Mouse (Mus musculus): ENCODE data around the gene Prkce.

The Prkce gene

DNA sequence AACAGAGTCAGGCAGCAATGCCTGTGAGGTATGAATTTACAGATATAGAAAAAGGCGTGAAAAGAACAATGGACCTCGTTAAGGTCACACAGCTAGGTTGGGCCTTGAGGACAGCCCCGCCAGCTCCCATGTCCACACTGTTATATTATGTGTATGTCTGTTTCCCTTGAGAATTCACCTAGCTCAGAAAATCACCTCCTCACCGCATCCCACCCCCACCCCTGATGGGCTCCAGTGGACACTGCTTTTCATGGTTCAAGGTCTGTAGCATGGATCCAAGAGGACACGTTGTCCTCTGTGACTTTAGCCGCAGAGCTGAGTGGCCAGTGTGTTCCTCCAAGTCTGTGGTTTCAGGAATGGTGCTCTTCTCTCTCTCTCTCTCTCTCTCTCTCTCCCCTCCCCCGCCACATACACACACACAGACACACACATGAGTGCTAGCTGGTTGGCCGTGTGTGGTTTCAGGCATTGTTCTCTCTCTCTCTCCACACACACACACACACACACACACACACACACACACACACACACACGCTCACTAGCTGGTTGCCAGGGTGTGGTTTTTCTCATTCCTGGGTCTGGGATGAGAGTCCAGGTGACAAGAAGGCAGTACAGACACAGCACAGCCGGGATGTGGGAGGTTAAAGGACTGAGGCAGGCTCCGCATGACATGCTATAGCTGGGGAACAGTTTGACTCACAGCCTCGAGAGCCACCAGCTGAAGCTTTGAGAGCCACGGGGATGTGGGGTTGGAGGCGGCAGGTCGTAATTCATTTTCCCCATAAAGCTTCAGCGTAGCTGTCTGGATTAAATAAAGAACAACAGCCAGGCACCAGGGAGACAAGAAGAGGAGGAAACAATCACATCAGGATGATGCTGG is 162.7 kb downstream of the Prkce start:
- peak in 1 of 2 experiments; percentile 46 for DNase-seq (ENCODE audit: low spot score in 2 of 2)

DNA sequence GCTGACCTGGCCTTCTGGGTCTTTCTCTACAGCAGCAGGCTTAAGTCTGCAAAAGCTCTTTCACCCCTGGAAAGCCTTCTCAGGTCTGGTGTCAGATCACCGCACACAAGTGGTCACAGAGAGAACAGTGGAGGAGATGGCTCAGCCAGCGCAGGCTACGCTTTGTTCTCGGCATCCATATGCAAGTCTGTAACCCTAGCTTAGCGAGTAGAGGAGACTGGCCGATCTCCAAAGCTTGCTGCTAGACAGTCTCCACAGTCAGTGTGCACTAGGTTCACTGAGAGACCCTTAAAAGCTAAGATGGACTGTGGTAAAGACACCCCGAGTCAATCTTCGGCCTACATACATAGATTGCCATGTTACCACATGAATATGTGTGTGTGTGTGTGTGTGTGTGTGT is 164.2 kb downstream of the Prkce start:
- DNase-seq (ENCODE audit: low spot score in 2 of 2), result no peak

DNA sequence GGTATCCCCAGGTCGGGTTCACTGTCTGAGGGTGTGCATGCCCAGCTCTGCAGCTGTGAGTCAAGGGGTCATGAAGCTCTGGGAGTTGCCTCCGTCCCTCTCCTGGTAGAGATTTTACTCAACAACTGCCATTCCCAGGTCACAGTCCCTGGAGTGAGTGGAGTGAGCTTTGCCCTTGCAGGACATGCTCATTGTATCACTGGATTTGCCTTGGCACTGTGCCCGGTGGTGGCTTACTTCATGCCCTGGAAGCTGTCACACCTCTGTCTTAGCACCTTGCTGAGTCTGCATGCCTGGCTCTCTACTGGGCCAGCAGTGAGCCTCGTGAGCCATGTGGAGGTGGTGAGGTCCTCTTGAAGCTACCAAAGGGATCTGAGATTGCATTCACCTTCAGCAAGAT is 167.4 kb downstream of the Prkce start:
- no peak for DNase-seq (ENCODE audit: low spot score in 2 of 2)

DNA sequence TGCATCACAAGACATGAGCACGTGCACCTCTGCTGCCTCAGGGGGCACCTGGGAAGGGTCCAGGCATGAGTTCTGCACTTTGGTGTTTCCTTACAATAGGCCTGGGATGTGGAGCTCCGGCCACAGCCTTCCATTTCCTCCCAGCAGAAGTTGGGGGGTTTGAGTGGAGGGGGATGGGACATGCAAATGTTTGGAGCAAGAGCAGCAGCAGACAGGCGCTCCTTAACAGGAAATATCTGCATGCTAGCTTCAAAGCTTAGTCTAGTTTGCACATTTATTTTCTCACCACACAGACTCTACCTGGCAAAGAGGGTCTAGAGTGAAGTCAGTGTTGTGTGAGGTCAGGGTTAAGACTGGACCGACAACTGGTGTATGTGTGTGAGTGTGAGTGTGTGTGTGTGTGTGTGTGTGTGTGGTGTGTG is 169.1 kb downstream of the Prkce start:
- no peak for DNase-seq (ENCODE audit: low spot score in 2 of 2)

DNA sequence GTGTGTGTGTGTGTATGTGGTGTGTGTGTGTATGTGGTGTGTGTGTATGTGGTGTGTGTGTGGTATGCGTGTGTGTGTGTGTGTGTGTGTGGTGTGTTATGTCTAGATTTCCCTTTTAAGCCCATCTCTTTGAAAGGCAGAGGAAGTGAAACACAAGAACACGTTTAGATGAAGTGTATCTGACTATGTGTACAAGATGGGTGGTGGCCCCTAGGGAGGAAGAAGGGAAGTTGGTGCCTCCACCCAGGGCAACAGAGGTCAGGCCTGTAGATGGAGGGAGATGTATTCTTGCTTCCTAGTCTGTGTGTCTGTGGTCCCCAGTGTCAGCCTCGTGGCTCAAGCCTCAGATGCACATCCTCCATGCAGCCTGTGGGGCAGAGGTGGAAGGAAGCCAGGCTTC is 169.5 kb downstream of the Prkce start:
- DNase-seq (ENCODE audit: low spot score in 2 of 2), result no peak

DNA sequence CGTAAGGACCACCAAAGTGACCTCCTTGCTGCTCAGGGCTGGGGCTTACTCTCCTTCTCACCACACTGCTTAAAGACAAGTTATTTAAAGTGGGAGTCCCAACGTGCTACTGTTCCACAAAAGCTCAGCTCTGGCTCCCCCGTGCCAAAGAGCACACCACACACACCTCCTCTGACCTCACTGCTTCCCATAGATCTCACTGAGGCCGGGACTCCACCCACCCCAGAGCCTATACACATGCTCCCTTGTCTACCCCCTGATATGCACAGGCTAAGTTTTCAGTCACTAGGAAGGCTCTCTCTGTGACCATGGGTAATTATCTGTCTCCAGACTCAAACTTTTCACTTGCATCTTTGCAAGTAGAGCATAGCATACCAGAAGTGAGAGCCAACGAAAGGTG is 170.7 kb downstream of the Prkce start:
- DNase-seq (ENCODE audit: low spot score in 2 of 2), result no peak

DNA sequence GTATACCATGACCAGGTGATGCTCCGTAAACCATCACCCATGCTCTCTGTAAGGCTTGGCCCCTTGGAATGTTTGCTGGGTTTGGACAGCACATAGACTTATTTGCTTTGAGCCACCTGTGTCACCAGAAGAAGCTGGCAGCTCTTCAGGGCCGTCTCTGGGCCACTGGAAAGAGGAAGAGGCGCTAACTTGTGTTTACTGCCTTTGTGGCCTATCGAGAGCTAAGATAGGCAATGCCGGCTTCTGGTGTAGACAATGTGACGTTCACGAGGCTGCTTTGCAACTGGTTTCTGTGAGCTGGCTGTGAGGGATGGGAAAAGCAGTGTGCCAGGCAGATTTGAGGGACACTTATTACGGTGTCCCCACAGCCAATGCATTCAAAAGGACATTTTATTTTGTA is 176.4 kb downstream of the Prkce start:
- DNase-seq (ENCODE audit: low spot score in 2 of 2), result no peak

DNA sequence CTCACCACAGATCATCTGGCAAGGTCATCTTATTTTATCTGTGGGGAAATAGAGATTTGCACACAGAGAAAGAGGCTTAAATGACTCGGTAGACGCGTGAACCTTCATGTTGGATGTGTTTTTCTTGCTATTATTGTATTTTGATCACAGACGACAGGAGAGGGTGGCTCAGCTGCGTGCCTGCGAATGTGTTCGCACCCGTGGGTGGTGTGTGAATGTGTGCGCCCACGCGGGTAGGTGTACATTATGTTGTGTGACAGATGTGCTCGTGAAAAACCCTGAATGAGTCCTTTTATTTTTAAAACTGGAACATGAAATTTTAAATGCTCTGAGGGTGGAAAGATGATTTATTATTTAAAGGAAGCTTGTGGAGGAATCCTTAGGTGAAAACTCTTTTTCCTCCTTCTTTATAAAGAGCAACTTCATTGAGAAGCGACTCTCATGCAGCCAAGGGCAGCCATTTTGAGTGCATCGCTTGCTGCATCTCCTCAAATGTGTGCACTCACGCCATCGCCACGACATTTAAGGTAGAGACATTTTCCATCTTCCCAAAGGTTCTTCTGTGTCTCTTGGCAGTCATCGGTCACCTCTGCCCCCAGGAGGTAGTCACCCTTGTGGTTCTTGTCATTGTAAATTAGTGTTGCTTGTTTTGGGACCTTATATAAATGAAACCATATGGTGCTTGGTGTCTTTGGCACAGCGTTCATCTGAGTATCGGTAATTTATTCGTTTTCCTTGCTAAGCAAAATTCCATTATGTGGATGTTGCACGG is 177.8 kb downstream of the Prkce start:
- peak; percentile 93 to 95 for DNase-seq (ENCODE audit: low spot score in 2 of 2)

DNA sequence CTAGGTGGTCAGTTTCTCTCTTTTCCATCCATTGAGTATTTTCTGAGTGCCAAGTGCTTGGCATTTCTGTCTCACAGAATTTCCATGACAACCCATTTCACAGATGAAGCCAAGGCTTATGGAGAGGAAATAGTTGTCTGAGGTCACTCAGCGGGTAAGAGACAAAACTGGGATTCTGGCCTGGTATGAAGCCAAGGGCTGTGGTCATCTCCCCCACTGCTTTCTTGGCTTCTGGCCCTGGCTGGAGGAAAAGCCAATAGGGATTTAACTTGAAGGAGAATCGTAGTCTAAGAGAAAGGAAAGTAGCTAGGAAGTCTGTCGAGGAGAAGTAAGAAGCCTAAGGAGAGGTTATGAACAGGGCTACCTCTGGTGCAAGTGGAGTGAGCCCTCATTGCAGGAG is 182.7 kb downstream of the Prkce start:
- no peak for DNase-seq (ENCODE audit: low spot score in 2 of 2)

DNA sequence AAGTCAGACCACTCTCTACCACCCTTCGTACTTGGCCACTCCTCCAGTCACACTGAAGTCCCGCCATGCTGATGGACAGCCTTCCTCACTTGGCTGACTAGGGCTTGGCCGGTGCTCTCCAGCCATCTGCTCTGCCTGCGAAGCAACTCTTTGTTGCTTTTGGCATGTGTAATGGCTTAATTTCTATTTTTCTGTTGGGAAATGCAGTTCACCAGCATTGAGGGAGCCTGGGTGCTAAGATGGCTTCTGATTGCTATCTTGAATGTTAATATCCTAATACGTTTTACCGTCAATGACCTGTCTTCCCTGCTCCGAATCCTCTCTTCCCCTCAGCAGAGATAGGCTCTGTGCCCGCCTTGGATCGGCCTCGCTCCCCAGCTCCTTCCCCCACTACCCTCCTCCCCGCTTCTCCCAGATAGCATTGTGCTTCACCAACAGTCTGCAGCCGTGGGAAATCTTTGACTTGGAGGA is 183.2 kb downstream of the Prkce start:
- no peak for DNase-seq (ENCODE audit: low spot score in 2 of 2)

DNA sequence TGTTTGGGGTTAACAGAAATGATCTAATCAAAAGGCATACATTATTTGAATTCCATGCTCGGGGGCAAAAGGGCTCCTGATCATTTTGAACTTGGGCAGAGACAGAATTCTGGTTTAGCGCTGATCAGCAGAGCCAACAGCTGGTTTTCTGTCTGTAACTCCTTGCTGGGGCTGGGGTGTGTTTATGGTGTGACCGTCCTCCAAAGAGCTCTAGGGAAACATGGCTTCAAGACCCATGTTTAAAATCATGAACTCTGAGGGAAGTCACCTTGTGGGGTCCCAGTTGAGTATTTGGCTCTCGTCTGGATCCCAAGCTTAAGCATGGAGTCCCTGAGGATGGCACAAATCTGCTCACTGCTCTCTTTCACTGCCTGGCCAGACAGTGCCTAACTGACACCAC is 183.7 kb downstream of the Prkce start:
- no peak for DNase-seq (ENCODE audit: low spot score in 2 of 2)

DNA sequence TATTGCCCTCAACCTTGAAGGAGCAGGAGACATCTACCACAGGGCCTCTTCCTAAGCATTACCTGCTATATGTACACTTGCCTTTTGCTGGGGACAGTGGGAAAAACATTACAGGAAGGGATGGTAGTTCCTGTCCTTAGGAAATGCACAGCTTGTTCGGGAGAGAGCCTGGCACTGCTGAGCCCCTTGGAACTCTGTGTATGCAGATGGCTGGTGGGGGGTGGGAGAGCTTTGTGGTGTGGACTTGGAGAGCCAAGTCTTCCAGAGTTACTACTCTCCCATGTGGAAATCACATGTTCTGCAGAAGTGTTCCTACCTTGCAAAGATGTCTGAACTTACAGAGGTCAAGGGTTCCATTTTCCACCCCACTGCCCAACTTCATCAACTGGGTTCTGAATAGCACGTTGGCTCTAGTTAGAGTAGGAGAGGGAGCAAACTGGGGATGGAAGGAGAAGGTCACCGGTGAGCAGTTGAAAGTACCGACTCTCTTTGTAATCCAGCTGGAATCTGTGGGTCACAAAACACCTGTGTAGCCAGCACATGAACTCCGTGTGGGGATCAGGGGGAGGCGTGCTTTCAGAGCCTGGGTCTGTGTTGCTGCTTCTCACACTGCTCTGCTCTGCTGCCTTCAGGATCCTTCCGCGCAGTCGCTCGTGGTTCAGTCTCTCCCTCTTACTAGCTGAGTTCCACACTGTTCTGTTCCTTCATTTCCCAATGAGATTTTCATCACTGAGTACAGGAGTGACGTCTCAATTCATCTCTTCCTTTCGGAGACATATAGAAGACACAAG is 184.9 kb downstream of the Prkce start:
- no peak for DNase-seq (ENCODE audit: low spot score in 2 of 2)

DNA sequence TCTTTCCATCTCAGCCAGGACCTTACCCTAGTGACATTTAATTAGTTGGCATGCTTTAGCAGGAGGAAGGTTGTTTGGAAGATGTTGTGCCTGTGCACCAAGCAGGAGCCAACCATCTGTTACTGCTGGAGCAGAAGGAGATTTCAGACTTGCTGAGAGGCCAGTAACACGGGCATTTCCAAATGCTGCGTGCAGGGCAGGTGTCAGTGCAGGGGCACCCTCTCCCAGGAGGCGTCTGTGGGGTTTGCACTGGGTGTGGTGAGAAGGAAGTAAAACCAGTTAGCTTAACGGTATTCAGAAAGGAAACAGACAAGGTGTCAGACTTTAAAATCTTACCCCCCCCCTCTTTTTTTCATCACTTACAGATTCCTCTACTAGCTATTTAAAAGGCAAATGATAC is 186.1 kb downstream of the Prkce start:
- no peak for DNase-seq (ENCODE audit: low spot score in 2 of 2)

DNA sequence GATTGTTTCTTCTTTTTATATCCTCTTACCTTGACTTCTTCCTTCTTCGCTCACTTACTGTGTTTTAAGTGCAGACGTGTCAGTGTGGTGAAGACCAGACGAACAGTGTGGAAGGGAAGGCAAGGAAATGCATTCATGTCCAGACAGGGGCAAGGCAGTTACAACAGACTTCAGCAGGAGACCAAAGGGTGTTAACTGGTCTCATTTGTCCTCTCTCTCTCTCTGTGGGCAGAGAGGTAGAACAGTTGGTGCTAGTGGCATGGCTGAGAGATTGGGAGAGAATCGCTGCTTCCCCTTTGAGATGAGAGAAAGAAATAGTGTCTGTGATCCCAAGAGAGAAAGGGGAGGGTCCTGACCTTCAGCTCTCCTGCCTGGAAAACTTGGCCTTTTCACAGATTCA is 186.5 kb downstream of the Prkce start:
- DNase-seq (ENCODE audit: low spot score in 2 of 2), result no peak

DNA sequence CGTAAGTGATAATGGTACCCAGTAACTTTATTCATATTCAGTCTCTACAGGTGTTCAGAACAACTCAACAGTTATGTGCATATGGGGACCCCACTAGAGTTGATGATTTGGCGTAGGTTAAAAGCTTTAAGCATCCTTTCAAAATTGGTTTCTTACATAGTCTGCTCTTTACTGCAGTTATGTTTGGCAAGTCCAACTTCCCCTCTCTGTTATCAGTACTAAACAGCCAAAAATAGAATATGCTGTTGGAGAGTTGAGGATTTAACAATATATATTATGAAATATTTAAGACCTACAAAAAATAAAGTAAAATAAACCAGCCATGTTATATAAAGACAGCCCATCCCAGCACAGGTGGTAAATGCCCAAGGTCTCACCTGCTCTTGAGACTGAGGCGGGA is 187.3 kb downstream of the Prkce start:
- no peak for DNase-seq (ENCODE audit: low spot score in 2 of 2)

DNA sequence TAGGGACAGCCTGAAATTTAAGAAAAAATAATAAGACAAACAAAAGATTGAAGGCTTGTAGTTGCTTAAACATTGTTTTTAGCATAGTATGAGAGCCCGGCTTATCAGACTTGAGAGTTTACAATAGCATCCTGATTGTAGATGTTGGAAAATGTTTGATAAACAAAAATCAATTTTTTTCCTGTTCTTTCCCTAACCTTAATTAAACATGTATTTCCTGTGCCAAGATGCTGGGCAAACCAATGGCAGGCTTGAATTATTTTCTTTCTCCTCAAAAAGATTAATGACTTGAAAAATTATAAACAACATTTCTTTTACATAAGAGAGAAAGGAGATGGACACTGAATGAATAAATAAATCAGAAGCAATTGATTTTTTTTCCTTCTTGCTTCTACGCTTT is 187.7 kb downstream of the Prkce start:
- no peak for DNase-seq (ENCODE audit: low spot score in 2 of 2)

DNA sequence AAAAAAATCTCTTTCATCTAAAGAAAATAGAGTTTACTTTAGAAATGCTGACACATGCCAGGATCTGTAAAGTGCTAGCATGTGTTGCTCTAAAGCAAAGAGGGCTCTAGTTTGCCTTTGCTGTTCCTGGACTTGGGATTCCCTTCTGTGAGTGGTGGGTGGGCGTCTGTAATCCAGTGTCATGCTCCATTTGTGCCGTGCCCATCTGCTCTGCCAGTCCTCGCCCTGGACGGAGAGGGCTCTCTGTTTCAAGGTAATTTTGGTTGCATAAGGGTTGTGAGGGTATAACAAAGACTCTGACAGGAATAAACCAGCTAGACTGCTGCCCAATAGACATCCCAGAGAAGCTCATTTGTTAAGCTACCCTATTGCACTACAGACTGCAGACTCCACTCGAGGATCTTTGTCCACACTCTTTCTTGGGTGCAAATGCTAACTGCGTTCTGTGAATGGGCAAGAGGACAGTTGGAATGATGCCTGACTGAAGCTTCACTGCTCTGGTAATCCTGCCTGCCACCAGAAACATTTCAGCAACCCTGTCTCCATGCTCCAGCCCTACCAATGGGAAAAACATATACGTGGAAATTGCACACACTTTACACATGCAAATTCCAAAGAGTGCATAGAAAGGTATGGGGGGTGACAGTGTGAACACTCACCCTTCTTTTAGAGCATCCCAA is 188.3 kb downstream of the Prkce start:
- DNase-seq (ENCODE audit: low spot score in 2 of 2), result no peak

DNA sequence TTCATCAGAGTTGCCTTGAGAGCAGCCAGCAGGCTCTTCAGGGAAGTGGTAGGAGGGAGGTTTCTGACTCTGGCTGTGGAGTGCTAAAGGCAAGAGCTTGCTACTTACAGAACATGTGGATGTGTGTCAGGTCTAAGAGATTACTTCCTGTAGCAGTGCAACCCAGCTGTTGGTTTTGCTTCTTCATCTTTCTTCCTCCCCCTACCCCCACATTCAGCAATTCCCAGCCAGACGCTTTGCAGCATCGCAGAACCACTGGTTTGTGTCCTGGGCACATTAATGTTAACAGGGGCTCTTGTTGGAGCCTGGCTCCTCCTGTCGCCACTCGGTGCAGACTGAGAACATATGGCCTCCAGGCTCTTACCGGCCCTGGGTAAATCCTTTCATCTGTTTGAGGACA is 190.8 kb downstream of the Prkce start:
- DNase-seq (ENCODE audit: low spot score in 2 of 2), result no peak

DNA sequence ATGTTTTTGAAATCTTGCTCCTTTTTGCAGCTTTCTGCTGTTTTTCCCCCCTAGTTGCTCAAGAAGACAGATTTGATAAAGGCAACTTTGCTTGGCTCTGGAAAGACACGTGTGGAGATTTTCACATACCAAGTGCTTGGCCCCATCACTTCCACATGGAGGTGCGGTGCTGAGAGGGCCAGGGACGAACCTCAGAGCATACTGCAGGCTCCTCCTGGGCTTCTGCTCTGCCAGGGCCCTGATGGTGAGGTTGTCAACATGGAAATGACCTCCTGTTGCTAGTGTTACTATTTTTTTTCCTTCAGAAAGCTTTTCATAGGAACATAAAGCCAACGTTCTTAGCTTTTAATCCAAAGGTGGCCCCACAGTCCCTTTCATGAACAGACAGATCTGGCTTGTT is 191.3 kb downstream of the Prkce start:
- no peak for DNase-seq (ENCODE audit: low spot score in 2 of 2)

DNA sequence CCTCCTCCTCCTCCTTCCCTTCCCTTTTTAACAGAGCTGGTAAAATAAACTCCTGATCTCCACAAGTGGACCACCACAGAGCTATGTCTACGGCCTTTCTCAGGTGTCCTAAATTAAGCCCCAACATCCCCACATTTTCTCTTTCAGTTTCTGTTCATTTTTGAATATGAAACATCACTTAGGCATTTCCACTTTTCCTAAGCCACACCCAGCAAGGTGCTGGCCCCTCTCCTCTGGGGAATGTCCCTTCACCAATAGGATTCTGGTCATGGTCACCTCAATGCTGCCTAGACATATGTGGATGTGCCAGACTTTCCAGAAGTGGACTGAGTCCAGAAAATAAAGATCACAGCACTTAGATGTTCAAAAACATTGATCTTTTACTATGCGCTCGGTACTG is 193.3 kb downstream of the Prkce start:
- DNase-seq (ENCODE audit: low spot score in 2 of 2), result no peak

DNA sequence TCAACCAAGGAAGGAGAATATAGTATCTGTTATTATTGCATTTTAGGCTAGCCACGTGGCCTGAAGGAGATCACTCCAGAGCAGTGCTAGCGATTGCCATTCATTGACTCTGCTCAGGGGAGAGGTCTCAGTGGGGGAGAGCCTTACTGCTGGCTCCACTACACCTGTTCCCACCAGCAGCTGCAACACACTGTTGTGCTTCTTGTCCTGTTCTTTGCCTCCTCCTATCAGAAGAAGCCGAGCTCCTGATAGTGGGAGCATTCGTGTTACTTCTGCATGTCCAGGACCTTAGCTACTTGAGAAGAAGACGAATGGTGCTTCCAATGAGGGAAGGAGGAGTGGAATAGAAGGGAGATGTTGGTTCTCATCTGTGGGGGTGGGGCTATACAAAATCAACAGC is 195.8 kb downstream of the Prkce start:
- DNase-seq (ENCODE audit: low spot score in 2 of 2), result no peak
